Mouse (Mus musculus): Measurements from ENCODE around the gene Fam114a1.

- TF ChIP-seq CTCF (IDR thresholded peaks at IDR 0.05; ENCODE audit: low read depth) (no peak), EP300 (IDR thresholded peaks at IDR 0.05; ENCODE audit: low read depth) (no peak)
These were observed 119.8 kb downstream of the Fam114a1 start for GRCm38 (mm10) chr5:65089707-65090106.

Data from liver, embryonic 14.5 days (tissue).